Mouse (Mus musculus) heart, embryonic 14.5 days (tissue): ENCODE results near the gene Sun2. TPM values are rescaled to one million over a fixed set of nuclear protein-coding genes. Genes with fewer than 3 reads are reported as not detected.

Source experiments
- ATAC-seq: fragments of 200-750 bp; cut with Nextera tagmentation; 2 replicates; pipeline ENCODE4 v1.8.0; 2017; ENCODE audit warnings: low read depth, moderate TSS enrichment; ENCODE audit not compliant: insufficient number of reproducible peaks, insufficient read depth, low FRiP score
- H3K27ac ChIP-seq, 2 experiments: fragments of 200-500 bp in 1 of 2; fragments of 300-500 bp in 1 of 2; sonication (generic) in 1 of 2; replicated peaks in 1 of 2; 2 replicates each; pipeline ENCODE4 v1.5.1; 2012 to 2014; ENCODE audit warnings: low read depth in 2 of 2, low read length in 2 of 2, control low read depth in 1 of 2, mild to moderate bottlenecking in 1 of 2, mixed read lengths in 1 of 2; ENCODE audit not compliant: control insufficient read depth in 1 of 2, insufficient read depth in 1 of 2
- H3K27me3 ChIP-seq: fragments of 300-500 bp; sonication (generic); 2 replicates; pipeline ENCODE4 v1.6.1; 2014; ENCODE audit warnings: mild to moderate bottlenecking, low read length, control low read depth; ENCODE audit not compliant: control insufficient read depth, insufficient read depth
- H3K36me3 ChIP-seq: fragments of 300-500 bp; sonication (generic); 2 replicates; pipeline ENCODE4 v1.6.1; 2014; ENCODE audit warnings: mild to moderate bottlenecking, control low read depth, low read length, mixed read lengths; ENCODE audit not compliant: control insufficient read depth, insufficient read depth
- H3K4me1 ChIP-seq, 2 experiments: fragments of 200-500 bp in 1 of 2; fragments of 300-500 bp in 1 of 2; sonication (generic) in 1 of 2; 2 replicates each; pipeline ENCODE4 v1.6.1; 2012 to 2014; ENCODE audit warnings: low read length in 2 of 2, control low read depth in 1 of 2, mixed read lengths in 1 of 2; ENCODE audit not compliant: control insufficient read depth in 2 of 2, insufficient read depth in 2 of 2
- H3K4me2 ChIP-seq: fragments of 300-500 bp; sonication (generic); 2 replicates; pipeline ENCODE4 v1.6.1; 2014; ENCODE audit warnings: mild to moderate bottlenecking, low read length
- H3K4me3 ChIP-seq, 2 experiments: fragments of 200-500 bp in 1 of 2; fragments of 300-500 bp in 1 of 2; sonication (generic) in 1 of 2; 2 replicates each; pipeline ENCODE4 v1.5.1; 2012 to 2014; ENCODE audit warnings: low read length in 2 of 2, mild to moderate bottlenecking in 2 of 2, control low read depth in 1 of 2, low read depth in 1 of 2, moderate library complexity in 1 of 2; ENCODE audit not compliant: control insufficient read depth in 1 of 2, insufficient read depth in 1 of 2
- H3K9ac ChIP-seq: fragments of 300-500 bp; sonication (generic); 2 replicates; pipeline ENCODE4 v1.6.1; 2014; ENCODE audit warnings: mild to moderate bottlenecking, low read length
- H3K9me3 ChIP-seq: fragments of 300-500 bp; sonication (generic); 2 replicates; pipeline ENCODE4 v1.6.1; 2016; ENCODE audit warnings: low read length, control low read depth; ENCODE audit not compliant: control insufficient read depth
- WGBS: fragments of 180-500 bp; shearing (Covaris S2); extraction: QIAGEN DNeasy Blood & Tissue Kit; methylation state at CpG from one replicate; pipeline ENCODE4 v1.1.7; 2014; 5-methylcytosine and 5-hydroxymethylcytosine counted together
- polyA plus RNA-seq: library from polyadenylated mRNA; unstranded; fragments of >200 nt; fragmentation: Nextera tagmentation; extraction: Ambion mirVana; gene quantifications from 2 replicates; pipeline ENCODE4 v1.2.1, GENCODE M21; 2014

Gene Sun2
- polyA plus RNA-seq, 1 experiment from 2014 or later, result 7.7 TPM

- Histone ChIP-seq H3K27me3 (no peaks in the 10 kb centered on the region), H3K4me3 (no peak overlapping the region), H3K36me3 (0 out of 2 replicates have a peak, but pooled peaks cover 6% of the 10 kb centered on the region), H3K4me2 (no peak overlapping the region), H3K9me3 (no peaks in the 10 kb centered on the region), H3K4me1 (peaks cover 9 to 19% of the 10 kb centered on the region in 2 experiments), H3K27ac (no peak overlapping the region), H3K9ac (no peak overlapping the region)
- ATAC-seq, result no peak
- 87% methylated on average over 10 of the region's 10 CpGs for WGBS
These were observed 3.0 kb upstream of the Sun2 start for GRCm38 (mm10) chr15:79745312-79745711.

- Histone ChIP-seq H3K4me3 (no peak overlapping the region), H3K9ac (no peak overlapping the region), H3K4me1 (peaks cover 10 to 25% of the 10 kb centered on the region in 2 experiments), H3K27me3 (no peaks in the 10 kb centered on the region), H3K36me3 (peaks cover 6% of the 10 kb centered on the region; the same call in 1 of the 2 replicates), H3K4me2 (no peak overlapping the region), H3K27ac (no peak overlapping the region), H3K9me3 (no peaks in the 10 kb centered on the region)
- ATAC-seq, result no peak
- 56% methylated on average over 8 of the region's 8 CpGs for WGBS
These were observed 2.4 kb upstream of the Sun2 start for GRCm38 (mm10) chr15:79744742-79745141.

GRCm38 (mm10) chr15:79744001-79744400 is 1.7 kb upstream of the Sun2 start:
- no peak overlapping the region for H3K4me2 ChIP-seq
- WGBS, result 92% methylated on average over 11 of the region's 11 CpGs
- no peak for ATAC-seq
- H3K4me3 ChIP-seq, result no peak overlapping the region
- H3K27me3 ChIP-seq, result no peaks in the 10 kb centered on the region
- H3K36me3 ChIP-seq, result peaks cover 13% of the 10 kb centered on the region
- no peaks in the 10 kb centered on the region for H3K9me3 ChIP-seq
- H3K27ac ChIP-seq, result no peak overlapping the region
- no peak overlapping the region for H3K9ac ChIP-seq
- H3K4me1 ChIP-seq, result peaks cover 15 to 33% of the 10 kb centered on the region in 2 experiments

- no peaks in the 10 kb centered on the region for H3K27me3 ChIP-seq
- peak overlapping the region in 1 of 2 experiments; percentile 87; a peak in 1 of 4 replicates for H3K27ac ChIP-seq
- H3K4me1 ChIP-seq, result peaks cover 15 to 35% of the 10 kb centered on the region in 2 experiments
- ATAC-seq, result no peak
- H3K4me3 ChIP-seq, result peak overlapping the region; percentile 77 to 93
- peak overlapping the region; percentile 91 for H3K4me2 ChIP-seq
- H3K9me3 ChIP-seq, result no peaks in the 10 kb centered on the region
- H3K9ac ChIP-seq, result peak overlapping the region; percentile 89
- under 1% methylated on average over 23 of the region's 23 CpGs for WGBS
- peaks cover 26% of the 10 kb centered on the region for H3K36me3 ChIP-seq
These were observed 329 bp upstream of the Sun2 start for GRCm38 (mm10) chr15:79742706-79743023.

GRCm38 (mm10) chr15:79741173-79741858 is 1.0 kb downstream of the Sun2 start:
- peak overlapping the region; percentile 91 for H3K4me2 ChIP-seq
- H3K4me1 ChIP-seq, result peaks cover 15 to 35% of the 10 kb centered on the region in 2 experiments
- peaks cover 40% of the 10 kb centered on the region for H3K36me3 ChIP-seq
- peak overlapping the region; percentile 89 for H3K9ac ChIP-seq
- 0 out of 2 replicates have a peak, but pooled peaks have one; percentile 31 for ATAC-seq
- H3K4me3 ChIP-seq, result peak overlapping the region; percentile 77 to 93
- H3K9me3 ChIP-seq, result no peaks in the 10 kb centered on the region
- WGBS, result 8% methylated on average over 14 of the region's 14 CpGs
- H3K27me3 ChIP-seq, result no peaks in the 10 kb centered on the region
- peak overlapping the region; percentile 87 to 89 for H3K27ac ChIP-seq

- no peaks in the 10 kb centered on the region for H3K27me3 ChIP-seq
- no peak for ATAC-seq
- peak overlapping the region; percentile 77 to 93; a peak in 3 of 4 replicates for H3K4me3 ChIP-seq
- H3K27ac ChIP-seq, result peak overlapping the region; percentile 87 to 89; a peak in 2 of 4 replicates
- peaks cover 44% of the 10 kb centered on the region for H3K36me3 ChIP-seq
- 54% methylated on average over 3 of the region's 3 CpGs for WGBS
- no peaks in the 10 kb centered on the region for H3K9me3 ChIP-seq
- peak overlapping the region; percentile 89 for H3K9ac ChIP-seq
- peaks cover 18 to 38% of the 10 kb centered on the region in 2 experiments for H3K4me1 ChIP-seq
- peak overlapping the region; percentile 91 for H3K4me2 ChIP-seq
These were observed 1.6 kb downstream of the Sun2 start for GRCm38 (mm10) chr15:79740739-79741138.

- no peak overlapping the region for H3K4me2 ChIP-seq
- WGBS, result 69% methylated on average over 8 of the region's 8 CpGs
- peak overlapping the region; percentile 65 for H3K9ac ChIP-seq
- peaks cover 93% of the 10 kb centered on the region for H3K36me3 ChIP-seq
- ATAC-seq, result no peak
- H3K27ac ChIP-seq, result peak overlapping the region; percentile 99
- no peaks in the 10 kb centered on the region for H3K9me3 ChIP-seq
- peaks cover 14 to 25% of the 10 kb centered on the region in 2 experiments for H3K4me1 ChIP-seq
- H3K4me3 ChIP-seq, result no peak overlapping the region
- H3K27me3 ChIP-seq, result no peaks in the 10 kb centered on the region
These were observed 8.0 kb downstream of the Sun2 start for GRCm38 (mm10) chr15:79734311-79734710.
